Mouse (Mus musculus): ENCODE results near the gene Esrrg.

DNA sequence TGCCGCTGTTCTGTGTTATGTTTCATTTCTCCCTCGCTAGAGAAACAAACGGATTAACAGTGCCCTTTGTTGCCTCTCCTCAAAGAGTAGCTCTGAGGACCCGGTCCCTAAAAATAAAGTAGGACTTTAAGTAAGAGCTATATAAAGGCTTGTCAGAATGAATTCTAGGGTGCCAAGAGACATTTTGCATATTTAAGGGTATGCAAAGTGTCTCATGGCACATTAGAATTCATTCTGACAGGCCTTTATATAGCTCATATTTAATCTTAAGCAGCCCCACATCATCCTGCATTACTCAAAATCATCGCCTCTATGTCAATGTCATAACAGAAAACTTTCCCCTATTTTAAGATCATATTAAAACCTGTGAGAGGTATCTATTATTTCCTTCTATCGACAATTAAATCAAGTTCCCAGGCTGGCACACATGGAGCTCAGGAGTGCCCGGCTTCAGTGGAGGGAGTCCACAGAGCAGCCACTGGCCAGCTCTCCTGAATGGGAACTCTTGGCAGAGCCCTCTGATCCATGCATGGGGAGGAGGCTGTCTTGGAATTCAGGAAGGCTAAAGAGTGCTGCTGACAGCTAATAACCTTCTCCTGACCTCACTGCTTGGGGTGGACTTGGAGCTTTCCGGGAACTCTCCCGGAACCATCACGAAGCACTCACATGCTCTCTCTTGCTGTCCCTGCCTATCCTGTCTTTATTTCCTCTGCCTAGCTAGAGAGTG is 606.5 kb downstream of the Esrrg start:
- TF ChIP-seq CTCF (conservative IDR thresholded peaks at IDR 0.05 in 1 of 2, IDR thresholded peaks at IDR 0.05 in 1 of 2; ENCODE audit: low read depth in 2 of 2, low read length in 2 of 2) (no peak), MAX (IDR thresholded peaks at IDR 0.05; ENCODE audit: low read length) (no peak), ZKSCAN1 (IDR thresholded peaks at IDR 0.05; ENCODE audit: borderline replicate concordance, low read depth, low read length) (no peak), POLR2A (IDR thresholded peaks at IDR 0.05; ENCODE audit: low read depth, low read length) (no peak), ELF1 (IDR thresholded peaks at IDR 0.05; ENCODE audit: low read depth, low read length) (no peak), JUND (conservative IDR thresholded peaks at IDR 0.05; ENCODE audit: low read depth, low read length) (no peak)
